Mouse (Mus musculus) heart, postnatal 25 days (tissue): Measurements from ENCODE around the gene Evc2. TPM values are rescaled to one million over a fixed set of nuclear protein-coding genes. Genes with fewer than 3 reads are reported as not detected.

Experiments used
- DNase-seq: peaks from one replicate; pipeline ENCODE4 v3.0.0; 2022; ENCODE audit warnings: low spot score
- intact Hi-C: fragments of 180-260 bp; cut with DNase I; formaldehyde crosslinking; loops from one replicate; pipeline ENCODE4 v1.15.1; 2025
- total RNA-seq, 2 experiments: library from RNA; stranded (reverse); gene quantifications; 2 replicates each; pipeline ENCODE4 v1.2.3; 2021

Evc2 gene
- total RNA-seq, 2 experiments from 2014 or later, result 3.6 to 3.9 TPM

DNA sequence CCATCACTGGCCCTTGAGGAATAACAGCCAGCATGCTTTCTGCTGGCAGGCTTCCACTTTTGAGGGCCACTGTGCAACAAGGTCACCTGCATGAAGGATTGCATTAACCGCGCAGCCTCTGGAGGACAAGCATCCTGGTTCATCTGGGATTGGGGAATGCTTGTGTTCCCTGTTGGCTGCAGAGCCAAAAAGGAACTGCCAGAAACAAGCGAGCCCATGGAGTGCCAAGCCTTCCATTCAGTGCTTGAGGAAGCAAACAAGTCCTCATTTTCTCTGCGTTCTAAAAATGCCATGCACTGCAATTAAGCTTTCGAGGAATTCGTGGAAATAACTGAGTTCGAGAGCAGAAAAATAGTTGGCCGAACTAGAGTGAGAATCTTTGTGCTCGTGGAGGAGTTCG is 127.2 kb downstream of the Evc2 start:
- DNase-seq, result no peak
- intact Hi-C loops, result no loop called here

DNA sequence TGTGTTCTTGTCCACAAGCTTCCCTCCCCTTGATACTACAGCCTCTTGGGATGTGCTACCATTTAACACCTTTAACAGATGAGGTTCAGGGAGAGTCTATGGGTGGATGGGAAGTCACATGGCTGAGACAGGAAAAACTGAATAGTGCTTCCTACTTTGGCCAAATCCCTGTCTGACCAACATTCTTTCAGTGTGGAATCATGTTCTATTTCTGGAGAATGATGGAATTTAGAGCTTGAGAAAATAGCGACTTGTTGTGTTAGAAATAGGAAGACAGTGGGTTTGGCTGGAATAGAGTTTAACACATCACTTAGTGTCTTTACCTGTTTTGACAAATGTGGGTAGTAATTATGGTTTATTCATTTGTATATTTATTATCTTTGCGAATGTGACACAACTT is 129.3 kb downstream of the Evc2 start:
- intact Hi-C loops, result no loop called here
- no peak for DNase-seq

DNA sequence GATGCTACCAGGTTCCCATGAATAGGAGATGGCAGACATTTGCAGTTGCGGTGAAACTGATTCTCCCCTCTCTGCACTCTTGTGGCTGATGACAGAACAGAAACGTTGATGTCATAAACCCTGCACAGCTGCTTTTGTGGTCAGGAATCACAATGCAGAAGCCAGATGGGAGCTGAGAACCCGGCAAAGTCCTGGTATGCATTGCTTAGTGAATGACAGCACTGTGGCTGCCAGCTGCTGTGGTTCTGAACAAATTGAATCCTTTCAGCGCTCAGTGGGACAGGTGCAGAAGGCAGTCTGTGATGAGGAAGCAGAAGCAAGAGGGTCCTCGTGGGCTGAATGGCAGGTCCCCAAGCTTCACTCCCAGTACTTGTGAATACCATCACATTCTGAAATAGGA is 130.7 kb downstream of the Evc2 start:
- no peak for DNase-seq
- intact Hi-C loops, result no loop called here

DNA sequence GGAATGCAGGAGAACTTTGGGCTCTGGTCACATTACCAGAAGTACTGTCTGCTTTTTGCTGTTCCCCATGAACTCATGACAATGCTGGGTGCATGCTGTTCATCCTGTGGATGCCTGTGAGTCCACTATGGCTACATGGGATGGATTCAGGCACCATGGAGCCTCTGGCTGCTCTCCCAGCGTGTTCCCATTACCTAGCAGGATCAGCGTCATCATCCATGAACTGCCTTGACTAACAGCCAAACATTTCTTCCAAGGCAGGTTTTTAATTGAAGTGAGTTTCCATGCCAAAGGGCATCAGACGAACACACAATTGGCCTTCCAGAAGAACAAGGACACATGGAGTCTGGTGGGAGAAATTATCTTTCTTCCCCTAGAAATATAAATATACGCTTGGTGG is 133.3 kb downstream of the Evc2 start:
- DNase-seq, result no peak
- intact Hi-C loops, result no loop called here

DNA sequence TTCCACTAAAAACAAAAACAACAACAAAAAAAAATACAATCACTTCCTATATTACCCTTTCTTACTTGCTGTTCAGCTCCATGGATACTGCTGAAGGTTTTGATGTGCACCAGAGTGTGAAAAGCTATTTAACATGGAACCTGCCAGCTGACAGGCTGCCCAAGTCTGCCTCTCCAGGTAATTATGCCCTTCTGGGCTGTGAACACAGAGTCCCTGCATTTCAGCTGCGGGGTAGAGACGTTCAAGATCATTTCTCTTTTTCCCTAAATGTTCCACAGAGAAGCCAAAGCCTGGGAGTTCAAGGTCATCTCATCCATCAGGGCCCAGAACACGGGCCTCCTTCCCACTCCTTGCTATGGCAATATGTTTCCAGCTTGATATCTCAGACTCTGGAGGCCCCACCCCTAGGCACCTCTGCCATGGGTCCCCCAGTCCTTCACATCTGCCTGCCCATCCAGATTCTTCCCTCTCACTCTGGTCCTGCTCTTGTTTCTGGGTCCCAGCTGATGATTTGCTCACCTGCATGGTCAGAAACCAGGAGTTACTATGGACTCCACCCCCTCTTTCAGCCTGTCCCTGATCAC is 133.8 kb downstream of the Evc2 start:
- intact Hi-C loops, result no loop called here
- no peak for DNase-seq

Other genes starting within 250 kb of the Evc2 start
- 1 to 10 TPM; 1.2 to 1.3 TPM for gene Crmp1, start 96.6 kb upstream of the Evc2 start, total RNA-seq
- gene Evc, start 1.6 kb upstream of the Evc2 start, total RNA-seq, result 1 to 10 TPM; 3.8 to 5.8 TPM